Mouse (Mus musculus) limb, embryonic 11.5 days (tissue): ENCODE data around the gene Ablim1. TPM values are rescaled to one million over a fixed set of nuclear protein-coding genes. Genes with fewer than 3 reads are reported as not detected.

Source experiments
- ATAC-seq: fragments of 200-750 bp; cut with Nextera tagmentation; 2 replicates; pipeline ENCODE4 v1.8.0; 2017; ENCODE audit warnings: low read depth; ENCODE audit not compliant: insufficient number of reproducible peaks, low FRiP score, low TSS enrichment
- DNase-seq: peaks from one replicate; pipeline ENCODE4 v3.0.0-alpha.2; 2015; ENCODE audit warnings: low spot score
- H3K27ac ChIP-seq: fragments of 300-500 bp; sonication (generic); replicated peaks from 2 replicates; pipeline ENCODE4 v1.5.1; 2014; ENCODE audit warnings: low read depth, mild to moderate bottlenecking, low read length
- H3K27me3 ChIP-seq: fragments of 300-500 bp; sonication (generic); 2 replicates; pipeline ENCODE4 v1.6.1; 2014; ENCODE audit warnings: mild to moderate bottlenecking, low read length, mixed read lengths; ENCODE audit not compliant: control insufficient read depth, insufficient read depth
- H3K36me3 ChIP-seq: fragments of 300-500 bp; sonication (generic); 2 replicates; pipeline ENCODE4 v1.6.1; 2014; ENCODE audit warnings: mild to moderate bottlenecking, low read length, moderate library complexity, mixed read lengths; ENCODE audit not compliant: control insufficient read depth, insufficient read depth
- H3K4me1 ChIP-seq: fragments of 300-500 bp; sonication (generic); 2 replicates; pipeline ENCODE4 v1.6.1; 2014; ENCODE audit warnings: low read length, mixed read lengths; ENCODE audit not compliant: control insufficient read depth, insufficient read depth
- H3K4me2 ChIP-seq: fragments of 300-500 bp; sonication (generic); 2 replicates; pipeline ENCODE4 v1.6.1; 2014; ENCODE audit warnings: low read depth, mild to moderate bottlenecking, moderate library complexity; ENCODE audit not compliant: severe bottlenecking
- H3K4me3 ChIP-seq: fragments of 300-500 bp; sonication (generic); 2 replicates; pipeline ENCODE4 v1.5.1; 2014; ENCODE audit warnings: low read depth, low read length
- H3K9ac ChIP-seq: fragments of 300-500 bp; sonication (generic); 2 replicates; pipeline ENCODE4 v1.6.1; 2014; ENCODE audit warnings: mild to moderate bottlenecking, low read length
- H3K9me3 ChIP-seq: fragments of 300-500 bp; sonication (generic); 2 replicates; pipeline ENCODE4 v1.6.1; 2016; ENCODE audit warnings: low read length; ENCODE audit not compliant: control insufficient read depth
- WGBS: fragments of 180-500 bp; shearing (Covaris S2); extraction: QIAGEN DNeasy Blood & Tissue Kit; methylation state at CpG from one replicate; pipeline ENCODE4 v1.1.7; 2014; 5-methylcytosine and 5-hydroxymethylcytosine counted together
- polyA plus RNA-seq: library from polyadenylated mRNA; unstranded; fragments of >200 nt; fragmentation: Nextera tagmentation; extraction: Ambion mirVana; gene quantifications from 2 replicates; pipeline ENCODE4 v1.2.1, GENCODE M21; 2014

The Ablim1 gene
- polyA plus RNA-seq, 1 experiment from 2014 or later = 16.8 TPM

DNA sequence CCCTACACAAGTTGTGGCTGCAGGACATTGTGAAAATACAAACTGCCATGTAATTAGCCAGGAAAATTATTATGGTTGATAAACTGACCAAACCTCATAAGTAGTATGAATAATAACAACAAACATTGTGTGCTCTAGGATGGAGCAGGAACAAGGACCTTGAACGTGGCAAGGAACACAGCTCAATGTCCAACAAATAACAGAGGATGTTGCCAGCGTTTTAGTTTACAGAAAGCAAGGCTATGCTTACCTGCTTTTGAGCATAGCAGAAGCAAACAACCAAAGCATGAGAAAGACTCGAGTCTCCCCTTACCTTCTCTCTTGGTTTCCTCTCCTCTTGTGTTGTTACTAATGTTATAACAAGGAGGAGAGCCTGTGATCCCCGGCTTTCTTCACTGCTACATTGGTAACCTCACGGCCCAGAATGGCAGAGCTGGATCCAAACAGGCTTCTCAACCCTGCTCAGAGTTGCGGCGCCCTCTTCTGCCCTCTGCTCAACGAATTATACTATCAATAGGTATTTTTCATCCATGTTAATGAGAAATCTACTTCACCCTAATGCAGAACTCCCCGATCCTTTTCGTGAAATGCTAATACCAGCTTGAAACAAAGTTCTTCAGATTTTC, 45.1 kb upstream of the Ablim1 start:
- Histone ChIP-seq H3K27ac (peak overlapping the region; percentile 10; the same call in 1 of the 2 replicates), H3K36me3 (no peaks in the 10 kb centered on the region), H3K4me3 (peak overlapping the region; percentile 91), H3K4me2 (peak overlapping the region; percentile 63), H3K9me3 (no peaks in the 10 kb centered on the region), H3K4me1 (peaks cover 21% of the 10 kb centered on the region), H3K27me3 (no peaks in the 10 kb centered on the region), H3K9ac (peak overlapping the region; percentile 13; the same call in 1 of the 2 replicates)
- ATAC-seq (no peak), DNase-seq (peak; percentile 34)
- 67% methylated on average over 10 of the region's 10 CpGs for WGBS

- Histone ChIP-seq H3K27ac (no peak overlapping the region), H3K4me1 (peaks cover 15% of the 10 kb centered on the region; the same call in 1 of the 2 replicates), H3K9me3 (no peaks in the 10 kb centered on the region), H3K9ac (no peak overlapping the region), H3K36me3 (no peaks in the 10 kb centered on the region), H3K4me3 (no peak overlapping the region), H3K4me2 (no peak overlapping the region), H3K27me3 (no peaks in the 10 kb centered on the region)
- WGBS = 94% methylated on average over 20 of the region's 20 CpGs
- DNase-seq (no peak), ATAC-seq (no peak)
Observed at GRCm38 (mm10) chr19:57358836-57359598, 44.3 kb upstream of the Ablim1 start.

- Histone ChIP-seq H3K9me3 (no peaks in the 10 kb centered on the region), H3K27me3 (no peaks in the 10 kb centered on the region), H3K4me3 (no peak overlapping the region), H3K4me2 (no peak overlapping the region), H3K9ac (no peak overlapping the region), H3K27ac (no peak overlapping the region), H3K36me3 (no peaks in the 10 kb centered on the region), H3K4me1 (peaks cover 15% of the 10 kb centered on the region; the same call in 1 of the 2 replicates)
- DNase-seq = peak; percentile 33
- no peak for ATAC-seq
- 86% methylated on average over 12 of the region's 12 CpGs for WGBS
Observed at GRCm38 (mm10) chr19:57358322-57358721, 43.6 kb upstream of the Ablim1 start.

DNA sequence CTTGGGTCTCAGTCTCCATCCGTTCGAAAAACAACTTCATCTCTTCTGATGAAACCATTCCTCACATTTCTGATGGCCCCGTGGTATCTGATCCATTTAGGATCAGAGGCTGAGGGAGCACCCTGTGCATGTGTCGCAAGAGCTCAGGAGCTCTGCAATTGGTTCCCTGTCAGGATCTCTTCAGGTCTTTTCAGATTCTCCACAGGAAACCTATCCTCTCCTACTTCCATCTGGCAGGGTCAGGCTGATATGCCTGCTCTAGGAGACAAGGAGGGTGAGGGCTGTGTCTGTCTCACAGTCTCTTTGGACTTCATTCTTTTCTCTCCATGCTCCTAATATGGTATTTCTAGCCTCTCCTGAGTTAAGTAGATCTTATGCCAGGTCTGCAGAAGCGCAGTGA, 43.1 kb upstream of the Ablim1 start:
- Histone ChIP-seq H3K9me3 (no peaks in the 10 kb centered on the region), H3K9ac (no peak overlapping the region), H3K4me2 (no peak overlapping the region), H3K36me3 (no peaks in the 10 kb centered on the region), H3K4me1 (peaks cover 15% of the 10 kb centered on the region; the same call in 1 of the 2 replicates), H3K4me3 (no peak overlapping the region), H3K27me3 (no peaks in the 10 kb centered on the region), H3K27ac (no peak overlapping the region)
- 90% methylated on average over 5 of the region's 5 CpGs for WGBS
- DNase-seq (no peak), ATAC-seq (no peak)

- no peaks in the 10 kb centered on the region for H3K27me3 ChIP-seq
- peaks cover 15% of the 10 kb centered on the region; the same call in 1 of the 2 replicates for H3K4me1 ChIP-seq
- H3K27ac ChIP-seq = no peak overlapping the region
- H3K4me2 ChIP-seq = no peak overlapping the region
- no peak overlapping the region for H3K4me3 ChIP-seq
- ATAC-seq (no peak), DNase-seq (no peak)
- 93% methylated on average over 6 of the region's 6 CpGs for WGBS
- H3K36me3 ChIP-seq = no peaks in the 10 kb centered on the region
- no peak overlapping the region for H3K9ac ChIP-seq
- no peaks in the 10 kb centered on the region for H3K9me3 ChIP-seq
Observed at GRCm38 (mm10) chr19:57357244-57357643, 42.5 kb upstream of the Ablim1 start.

DNA sequence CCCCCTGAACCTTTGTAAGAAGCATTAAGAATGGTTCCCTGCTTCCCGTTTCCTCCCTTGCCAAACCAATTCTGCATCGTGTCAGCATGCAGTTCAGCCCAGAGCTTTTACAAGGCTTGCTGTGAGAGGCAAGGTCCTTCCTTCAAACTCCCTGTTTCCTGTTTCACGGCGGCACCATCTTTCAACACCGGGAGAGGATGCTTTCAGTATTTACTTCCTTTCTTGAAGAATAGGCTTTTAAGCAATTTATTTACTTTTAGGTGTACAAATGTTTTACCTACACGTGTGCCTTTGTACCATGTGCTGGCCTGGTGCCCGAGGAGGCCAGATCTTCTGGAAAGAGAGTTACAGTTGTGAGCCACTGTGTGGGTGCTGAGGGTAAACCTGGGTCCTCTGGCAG, 41.6 kb upstream of the Ablim1 start:
- ATAC-seq (no peak), DNase-seq (no peak)
- H3K36me3 ChIP-seq = no peaks in the 10 kb centered on the region
- 77% methylated on average over 7 of the region's 7 CpGs for WGBS
- H3K9ac ChIP-seq = no peak overlapping the region
- peaks cover 15% of the 10 kb centered on the region; the same call in 1 of the 2 replicates for H3K4me1 ChIP-seq
- no peaks in the 10 kb centered on the region for H3K9me3 ChIP-seq
- H3K27ac ChIP-seq = peak overlapping the region; percentile 75; the same call in 1 of the 2 replicates
- H3K4me2 ChIP-seq = no peak overlapping the region
- no peak overlapping the region for H3K4me3 ChIP-seq
- no peaks in the 10 kb centered on the region for H3K27me3 ChIP-seq

- DNase-seq = peak; percentile 30
- ATAC-seq = no peak
- no peaks in the 10 kb centered on the region for H3K27me3 ChIP-seq
- peak overlapping the region; percentile 75 for H3K27ac ChIP-seq
- no peak overlapping the region for H3K4me2 ChIP-seq
- H3K9me3 ChIP-seq = no peaks in the 10 kb centered on the region
- H3K9ac ChIP-seq = no peak overlapping the region
- H3K36me3 ChIP-seq = no peaks in the 10 kb centered on the region
- WGBS = 74% methylated on average over 16 of the region's 16 CpGs
- H3K4me1 ChIP-seq = peaks cover 15% of the 10 kb centered on the region; the same call in 1 of the 2 replicates
- no peak overlapping the region for H3K4me3 ChIP-seq
Observed at GRCm38 (mm10) chr19:57355451-57356251, 40.9 kb upstream of the Ablim1 start.

DNA sequence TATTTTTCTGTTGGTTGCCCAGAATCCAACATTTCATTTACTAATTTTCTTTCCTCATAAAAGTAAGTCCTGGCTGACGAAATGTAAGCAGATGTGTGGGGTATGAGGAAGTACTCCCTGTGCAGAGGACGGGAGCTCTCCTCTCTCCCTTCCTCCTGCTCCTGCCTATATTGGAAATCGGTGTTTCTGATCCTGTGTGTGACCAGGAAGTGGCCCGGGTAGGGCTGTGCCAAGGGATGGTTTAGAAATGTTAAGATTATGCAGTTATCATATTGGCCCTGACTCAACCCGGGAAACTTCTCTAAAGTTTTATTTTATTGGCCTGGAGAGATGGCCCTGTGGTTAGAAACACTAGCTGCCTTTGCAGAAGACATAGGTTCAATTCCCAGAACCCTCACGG, 40.0 kb upstream of the Ablim1 start:
- WGBS = 84% methylated on average over 6 of the region's 6 CpGs
- no peak overlapping the region for H3K4me2 ChIP-seq
- peaks cover 12% of the 10 kb centered on the region; the same call in 1 of the 2 replicates for H3K4me1 ChIP-seq
- no peak overlapping the region for H3K4me3 ChIP-seq
- H3K36me3 ChIP-seq = no peaks in the 10 kb centered on the region
- ATAC-seq (no peak), DNase-seq (no peak)
- no peak overlapping the region for H3K9ac ChIP-seq
- no peak overlapping the region for H3K27ac ChIP-seq
- no peaks in the 10 kb centered on the region for H3K27me3 ChIP-seq
- no peaks in the 10 kb centered on the region for H3K9me3 ChIP-seq
